Mouse (Mus musculus) right cerebral cortex, postnatal 10 days (tissue): ENCODE data around the gene Nup210l.

Experiments
- DNase-seq, 2 experiments: peaks; one replicate each; pipeline ENCODE4 v3.0.0; 2021; ENCODE audit warnings: low spot score in 2 of 2

Nup210l gene

GRCm38 (mm10) chr3:90103938-90104337 is at the start of gene Nup210l:
Nup210l (plus strand) TSS chr3:90104132.
- DNase-seq: no peak

GRCm38 (mm10) chr3:90061549-90061948 is 42.4 kb upstream of the Nup210l start:
- no peak for DNase-seq

- DNase-seq: no peak
These were observed 41.4 kb upstream of the Nup210l start for GRCm38 (mm10) chr3:90062539-90062938.

GRCm38 (mm10) chr3:90064383-90064782 is 39.5 kb upstream of the Nup210l start:
- DNase-seq: no peak

- no peak for DNase-seq
These were observed 38.4 kb upstream of the Nup210l start for GRCm38 (mm10) chr3:90065553-90065952.

- no peak for DNase-seq
These were observed 36.1 kb upstream of the Nup210l start for GRCm38 (mm10) chr3:90067851-90068250.

GRCm38 (mm10) chr3:90069688-90070087 is 34.2 kb upstream of the Nup210l start:
- no peak for DNase-seq

GRCm38 (mm10) chr3:90072294-90072693 is 31.6 kb upstream of the Nup210l start, which contains the start of gene Tpm3:
Tpm3 (plus strand) TSS chr3:90072649.
- no peak for DNase-seq

- peak; percentile 85 to 87 for DNase-seq
These were observed 26.8 kb upstream of the Nup210l start for GRCm38 (mm10) chr3:90076921-90077716.

GRCm38 (mm10) chr3:90078224-90078623 is 25.7 kb upstream of the Nup210l start:
- no peak for DNase-seq

GRCm38 (mm10) chr3:90079133-90079762 is 24.7 kb upstream of the Nup210l start:
- DNase-seq: peak; percentile 95 to 96

GRCm38 (mm10) chr3:90079763-90080497 is 24.0 kb upstream of the Nup210l start:
- peak; percentile 76 to 79 for DNase-seq

GRCm38 (mm10) chr3:90080498-90080863 is 23.5 kb upstream of the Nup210l start:
- no peak for DNase-seq

GRCm38 (mm10) chr3:90081365-90082240 is 22.3 kb upstream of the Nup210l start:
- no peak for DNase-seq

GRCm38 (mm10) chr3:90083034-90083433 is 20.9 kb upstream of the Nup210l start:
- peak; percentile 58 to 69 for DNase-seq

GRCm38 (mm10) chr3:90083698-90084324 is 20.1 kb upstream of the Nup210l start:
- peak; percentile 71 to 86 for DNase-seq

GRCm38 (mm10) chr3:90084790-90085189 is 19.1 kb upstream of the Nup210l start:
- no peak for DNase-seq

- peak in 1 of 2 experiments; percentile 36 for DNase-seq
These were observed 18.7 kb upstream of the Nup210l start for GRCm38 (mm10) chr3:90085281-90085680.

GRCm38 (mm10) chr3:90086068-90086467 is 17.9 kb upstream of the Nup210l start:
- no peak for DNase-seq

GRCm38 (mm10) chr3:90088617-90089016 is 15.3 kb upstream of the Nup210l start:
- no peak for DNase-seq

GRCm38 (mm10) chr3:90090892-90091291 is 13.0 kb upstream of the Nup210l start:
- no peak for DNase-seq
